Mouse (Mus musculus) stomach, embryonic 16.5 days (tissue): ENCODE results near the gene Lrrc25. TPM values are rescaled to one million over a fixed set of nuclear protein-coding genes. Genes with fewer than 3 reads are reported as not detected.
A peak's percentile ranks its signal among the peaks of the same experiment; 100 is the strongest.

Source experiments
- ATAC-seq: fragments of 200-750 bp; cut with Nextera tagmentation; 2 replicates; pipeline ENCODE4 v1.8.0; 2017; ENCODE audit warnings: moderate number of reproducible peaks, moderate TSS enrichment; ENCODE audit not compliant: insufficient read depth, low FRiP score
- H3K27ac ChIP-seq: fragments of 300-500 bp; sonication (generic); 2 replicates; pipeline ENCODE4 v1.5.1; 2014; ENCODE audit warnings: low read length
- H3K27me3 ChIP-seq: fragments of 300-500 bp; sonication (generic); 2 replicates; pipeline ENCODE4 v1.6.1; 2014; ENCODE audit warnings: low read length, control low read depth, mixed read lengths; ENCODE audit not compliant: control insufficient read depth, insufficient read depth
- H3K36me3 ChIP-seq: fragments of 300-500 bp; sonication (generic); 2 replicates; pipeline ENCODE4 v1.6.1; 2014; ENCODE audit warnings: low read length; ENCODE audit not compliant: control insufficient read depth, insufficient read depth
- H3K4me1 ChIP-seq: fragments of 300-500 bp; sonication (generic); 2 replicates; pipeline ENCODE4 v1.6.1; 2014; ENCODE audit warnings: low read length, control low read depth, mixed read lengths; ENCODE audit not compliant: control insufficient read depth, insufficient read depth
- H3K4me2 ChIP-seq: fragments of 300-500 bp; sonication (generic); 2 replicates; pipeline ENCODE4 v1.6.1; 2014; ENCODE audit warnings: low read depth, low read length, mixed read lengths
- H3K4me3 ChIP-seq: fragments of 300-500 bp; sonication (generic); replicated peaks from 2 replicates; pipeline ENCODE4 v1.5.1; 2014; ENCODE audit warnings: mild to moderate bottlenecking, low read length
- H3K9ac ChIP-seq: fragments of 300-500 bp; sonication (generic); 2 replicates; pipeline ENCODE4 v1.6.1; 2014; ENCODE audit warnings: low read length
- H3K9me3 ChIP-seq: fragments of 300-500 bp; sonication (generic); replicated peaks from 2 replicates; pipeline ENCODE4 v1.6.1; 2016; ENCODE audit warnings: low read length, control low read depth; ENCODE audit not compliant: control insufficient read depth
- WGBS: fragments of 180-500 bp; shearing (Covaris S2); extraction: QIAGEN DNeasy Blood & Tissue Kit; methylation state at CpG from one replicate; pipeline ENCODE4 v1.1.7; 2014; 5-methylcytosine and 5-hydroxymethylcytosine counted together
- polyA plus RNA-seq: library from polyadenylated mRNA; unstranded; fragments of >200 nt; fragmentation: Nextera tagmentation; extraction: Ambion mirVana; gene quantifications from 2 replicates; pipeline ENCODE4 v1.2.1, GENCODE M21; 2015

Lrrc25 gene
- polyA plus RNA-seq, 1 experiment from 2014 or later, result 2.9 TPM

DNA sequence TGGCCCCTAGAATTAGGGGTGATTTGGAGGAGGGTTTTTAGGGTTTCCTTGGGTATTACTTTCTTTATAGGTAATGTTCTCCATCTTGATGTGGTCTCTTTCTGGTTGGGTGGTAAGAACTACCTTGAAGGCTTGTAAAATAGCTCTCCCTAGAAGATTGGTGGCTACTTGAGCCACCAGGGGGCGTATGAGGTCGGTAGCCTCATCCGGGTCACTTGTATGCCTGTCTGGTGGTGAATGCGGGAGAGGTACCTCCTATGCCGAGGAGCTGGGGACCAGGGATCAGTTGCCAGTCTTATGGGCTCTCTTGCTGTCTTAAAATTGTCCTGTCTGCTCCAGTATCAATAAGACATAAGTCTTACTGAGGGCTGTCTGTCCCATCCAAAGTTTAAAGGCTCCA, 9.1 kb downstream of the Lrrc25 start:
- no peak overlapping the region for H3K4me3 ChIP-seq
- WGBS, result 11% methylated on average over 5 of the region's 5 CpGs
- H3K4me2 ChIP-seq, result no peak overlapping the region
- no peaks in the 10 kb centered on the region for H3K27me3 ChIP-seq
- peaks cover 6% of the 10 kb centered on the region; the same call in 1 of the 2 replicates for H3K4me1 ChIP-seq
- ATAC-seq, result no peak
- H3K9me3 ChIP-seq, result no peaks in the 10 kb centered on the region
- H3K9ac ChIP-seq, result peak overlapping the region; percentile 39
- no peaks in the 10 kb centered on the region for H3K36me3 ChIP-seq
- no peak overlapping the region for H3K27ac ChIP-seq

DNA sequence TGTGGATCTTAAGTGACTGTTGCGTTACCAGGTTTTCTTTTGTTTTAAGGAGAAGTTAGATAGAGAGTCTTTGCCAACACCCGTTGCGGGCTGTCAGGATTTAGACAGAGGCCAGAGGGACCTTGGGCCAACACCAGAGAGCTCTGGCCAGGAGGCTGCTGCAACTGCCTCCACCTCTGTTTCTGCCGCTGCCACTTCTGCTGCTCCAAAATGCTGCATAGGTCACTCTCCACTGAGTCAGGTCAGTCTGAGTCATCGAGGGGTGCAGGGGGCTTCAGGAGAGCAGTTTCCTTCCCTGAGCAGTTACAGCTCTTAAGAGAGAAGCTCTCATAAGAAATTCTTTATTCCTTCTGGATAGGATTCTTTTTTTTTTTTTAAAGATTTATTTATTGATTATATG, 11.1 kb downstream of the Lrrc25 start:
- no peaks in the 10 kb centered on the region for H3K9me3 ChIP-seq
- no peak overlapping the region for H3K4me3 ChIP-seq
- no peak for ATAC-seq
- H3K27ac ChIP-seq, result no peak overlapping the region
- WGBS, result 82% methylated on average over 5 of the region's 5 CpGs
- no peak overlapping the region for H3K9ac ChIP-seq
- H3K4me2 ChIP-seq, result no peak overlapping the region
- no peaks in the 10 kb centered on the region for H3K27me3 ChIP-seq
- no peaks in the 10 kb centered on the region for H3K36me3 ChIP-seq
- peaks cover 18% of the 10 kb centered on the region for H3K4me1 ChIP-seq

DNA sequence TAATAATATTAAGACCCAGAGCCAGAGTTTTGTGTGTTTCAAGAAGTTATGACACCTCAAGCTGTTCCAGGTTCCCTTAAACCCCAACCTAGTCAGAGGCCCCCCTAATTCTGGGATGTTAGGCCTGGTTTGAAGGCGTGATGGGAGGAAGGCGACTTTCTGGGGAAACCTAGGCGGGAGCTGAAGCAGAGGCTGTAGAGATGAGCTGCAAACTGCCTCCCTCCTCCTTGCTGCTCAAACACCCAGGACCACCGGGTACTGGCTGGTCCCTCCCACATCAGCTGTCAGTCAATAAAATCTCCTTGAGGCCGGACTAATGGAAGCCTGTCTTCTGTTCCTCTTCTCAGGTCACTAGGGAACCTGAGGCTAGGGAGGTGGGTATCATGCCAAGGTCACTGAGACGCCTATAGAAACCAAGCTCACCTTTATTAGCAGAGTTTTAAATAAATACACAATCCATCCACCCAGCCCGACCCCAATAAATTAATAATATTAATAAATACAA, 13.1 kb downstream of the Lrrc25 start:
- peak overlapping the region; percentile 71 for H3K9ac ChIP-seq

DNA sequence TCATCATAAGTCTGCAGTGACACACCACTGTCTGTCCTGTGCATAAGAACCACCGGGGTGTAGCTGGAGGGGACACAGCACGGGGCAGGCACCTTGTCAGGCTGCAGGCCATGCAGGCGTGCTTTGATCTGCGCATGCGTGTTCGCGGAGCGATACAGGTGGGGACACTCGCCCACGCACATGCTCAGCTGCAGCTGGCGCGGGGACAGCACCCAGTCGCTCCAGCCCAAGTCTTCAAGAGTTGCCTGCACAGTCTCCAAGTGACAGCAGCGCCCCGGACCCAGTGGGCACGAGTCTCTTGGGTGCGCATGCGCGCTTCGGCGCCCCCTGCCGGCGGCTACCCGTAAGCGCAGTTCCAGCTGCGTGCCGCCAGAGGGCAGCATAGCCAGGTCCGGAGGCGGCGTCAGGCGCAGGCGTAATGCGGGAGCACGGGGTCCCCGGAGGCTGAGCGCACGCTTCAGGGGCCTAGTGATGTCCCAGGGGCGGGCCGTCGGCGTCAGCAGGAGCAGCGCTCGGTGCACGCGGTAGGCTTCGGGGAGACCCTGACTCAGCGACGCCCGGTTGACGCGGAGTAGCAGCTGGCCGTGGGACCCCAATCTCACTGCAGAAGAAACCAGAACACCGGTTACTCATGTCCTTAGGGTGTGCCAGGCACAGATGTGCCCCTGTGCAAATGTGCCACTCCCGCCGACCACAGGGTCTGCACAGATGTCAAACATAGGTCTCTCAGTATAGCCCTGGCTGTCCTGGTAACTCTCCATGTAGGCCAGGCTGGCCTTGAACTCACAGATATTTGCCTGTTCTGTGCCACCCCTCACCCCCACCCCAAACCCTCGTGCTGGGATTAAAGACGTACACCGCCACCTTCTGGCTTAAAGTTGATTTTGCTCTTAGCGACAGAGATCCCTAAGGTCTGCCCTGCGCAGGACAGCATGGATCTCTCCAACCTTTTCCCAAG, 13.9 kb downstream of the Lrrc25 start:
- no peaks in the 10 kb centered on the region for H3K9me3 ChIP-seq
- peak overlapping the region; percentile 71 for H3K9ac ChIP-seq
- H3K36me3 ChIP-seq, result no peaks in the 10 kb centered on the region
- ATAC-seq, result peak; percentile 89
- H3K4me2 ChIP-seq, result peak overlapping the region; percentile 73
- peak overlapping the region; percentile 44; the same call in 1 of the 2 replicates for H3K27ac ChIP-seq
- peak overlapping the region; percentile 49 for H3K4me3 ChIP-seq
- peaks cover 31% of the 10 kb centered on the region for H3K4me1 ChIP-seq
- 1% methylated on average over 60 of the region's 60 CpGs for WGBS
- H3K27me3 ChIP-seq, result no peaks in the 10 kb centered on the region

More for the DNA sequence above, 13.1 kb downstream of the Lrrc25 start:
- peak overlapping the region; percentile 49 for H3K4me3 ChIP-seq
- WGBS, result 58% methylated on average over 7 of the region's 7 CpGs
- H3K9me3 ChIP-seq, result no peaks in the 10 kb centered on the region
- peak overlapping the region; percentile 73 for H3K4me2 ChIP-seq
- H3K4me1 ChIP-seq, result peaks cover 26% of the 10 kb centered on the region
- no peak for ATAC-seq
- no peaks in the 10 kb centered on the region for H3K27me3 ChIP-seq
- H3K36me3 ChIP-seq, result no peaks in the 10 kb centered on the region
- no peak overlapping the region for H3K27ac ChIP-seq

DNA sequence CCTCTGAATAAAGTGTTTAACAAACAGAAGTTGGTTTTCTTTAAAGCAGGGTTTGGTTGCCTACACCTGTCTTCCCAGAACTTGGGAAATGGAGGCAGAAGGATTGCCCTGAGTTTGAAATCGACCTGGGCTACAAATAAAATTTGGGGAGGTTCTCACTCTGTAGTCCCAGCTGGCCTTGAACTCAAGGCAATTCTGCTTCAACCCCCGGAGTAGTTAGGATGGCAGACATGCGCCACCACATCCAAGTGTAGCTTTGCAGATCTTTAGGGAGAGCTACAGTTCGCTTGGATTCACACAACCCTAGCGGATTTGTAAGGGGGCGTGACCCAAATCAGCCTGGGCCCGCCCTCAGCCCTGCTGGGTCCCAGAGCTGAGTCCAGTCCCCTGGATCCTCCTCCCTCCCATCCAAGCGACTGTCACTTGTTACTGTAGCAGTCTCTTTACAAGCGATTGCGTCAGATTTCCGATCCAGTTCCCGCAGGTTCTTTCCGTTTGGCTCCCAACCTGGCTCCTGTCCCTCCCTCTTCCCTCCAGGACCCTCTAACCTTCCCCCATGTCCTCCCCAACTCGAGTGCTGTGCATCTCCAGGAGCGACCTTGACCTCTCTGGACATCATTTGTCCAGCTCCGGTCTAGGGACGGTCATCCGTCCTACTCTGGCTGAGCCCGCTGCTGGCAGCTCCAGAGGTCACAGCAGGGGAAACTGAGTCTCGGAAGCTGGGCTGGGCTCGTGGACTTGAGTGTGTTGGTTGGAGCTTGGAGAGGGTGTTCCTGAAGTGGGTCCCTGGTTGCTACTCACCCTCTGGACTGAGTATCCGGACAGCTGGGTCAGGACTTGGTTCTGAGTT, 14.8 kb downstream of the Lrrc25 start:
- Histone ChIP-seq H3K27ac (0 out of 2 replicates have a peak overlapping the region, but pooled peaks have one; percentile 44), H3K27me3 (no peaks in the 10 kb centered on the region), H3K4me1 (peaks cover 31% of the 10 kb centered on the region), H3K4me3 (peak overlapping the region; percentile 49), H3K9ac (peak overlapping the region; percentile 71), H3K4me2 (peak overlapping the region; percentile 73), H3K9me3 (no peaks in the 10 kb centered on the region), H3K36me3 (no peaks in the 10 kb centered on the region)
- peak; percentile 42; the same call in 1 of the 2 replicates for ATAC-seq
- WGBS, result 16% methylated on average over 22 of the region's 22 CpGs

DNA sequence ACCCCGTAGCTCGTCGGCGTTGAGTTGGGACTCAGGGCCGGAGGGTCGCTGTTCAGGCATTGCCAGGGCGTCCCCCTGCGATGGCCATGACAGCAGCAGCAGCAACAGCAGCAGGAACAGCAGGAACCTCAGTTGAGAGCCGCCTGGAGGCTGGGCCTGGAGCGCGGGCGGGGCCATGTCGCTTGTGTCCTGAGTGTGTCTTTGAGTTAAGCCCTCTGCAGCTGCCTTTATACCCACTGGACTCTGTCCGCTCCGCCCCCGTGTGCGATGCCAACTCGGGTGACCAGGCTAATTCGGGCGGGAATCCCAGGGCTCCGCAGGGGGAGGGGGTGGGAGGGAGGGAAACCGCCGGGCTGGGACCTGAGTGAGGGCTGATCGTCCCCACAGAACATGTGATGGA, 15.5 kb downstream of the Lrrc25 start:
- Histone ChIP-seq H3K36me3 (no peaks in the 10 kb centered on the region), H3K27ac (no peak overlapping the region), H3K4me3 (no peak overlapping the region), H3K27me3 (no peaks in the 10 kb centered on the region), H3K9ac (0 out of 2 replicates have a peak overlapping the region, but pooled peaks have one; percentile 9), H3K4me2 (no peak overlapping the region), H3K4me1 (peaks cover 31% of the 10 kb centered on the region), H3K9me3 (no peaks in the 10 kb centered on the region)
- ATAC-seq, result no peak
- 20% methylated on average over 24 of the region's 24 CpGs for WGBS

DNA sequence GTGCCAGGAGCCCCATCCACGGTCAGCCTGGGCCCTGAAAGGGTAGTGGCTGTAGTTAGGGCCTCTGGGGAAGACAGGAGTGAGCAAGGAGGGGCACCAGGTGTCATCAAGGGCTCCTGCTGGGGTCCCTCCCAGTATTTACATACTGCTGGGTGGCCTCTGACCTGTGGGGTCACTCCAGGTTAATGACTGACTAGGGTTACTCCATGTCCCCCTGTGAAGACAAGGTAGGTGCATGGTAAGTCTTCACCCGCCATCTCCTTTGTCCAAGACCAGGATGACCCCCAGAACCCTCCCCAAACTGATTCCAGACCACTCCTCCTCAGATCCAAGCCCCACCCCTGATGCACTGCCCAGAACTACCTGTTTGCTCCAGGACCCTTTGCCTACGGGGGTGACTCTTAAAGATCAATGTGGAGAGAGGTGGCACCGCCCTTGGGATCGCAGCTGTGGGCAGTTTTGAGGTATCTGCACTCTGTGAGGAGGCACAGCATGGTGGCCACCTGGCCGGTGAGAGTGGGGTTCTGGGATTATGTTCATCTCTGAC, 16.5 kb downstream of the Lrrc25 start, which contains the start of gene Gdf15:
Gene Gdf15, minus strand, starts transcription at position 111 of the 547 bp plus-strand sequence.
- 72% methylated on average over 6 of the region's 6 CpGs for WGBS
- Histone ChIP-seq H3K27ac (no peak within 1 kb of the TSS), H3K9me3 (no peaks in the 10 kb centered on the region), H3K9ac (0 out of 2 replicates have a peak within 1 kb of the TSS, but pooled peaks have one; percentile 34), H3K4me1 (peaks cover 31% of the 10 kb centered on the region), H3K4me2 (no peak within 1 kb of the TSS), H3K4me3 (no peak within 1 kb of the TSS), H3K36me3 (no peaks in the 10 kb centered on the region), H3K27me3 (no peaks in the 10 kb centered on the region)
- no peak for ATAC-seq

DNA sequence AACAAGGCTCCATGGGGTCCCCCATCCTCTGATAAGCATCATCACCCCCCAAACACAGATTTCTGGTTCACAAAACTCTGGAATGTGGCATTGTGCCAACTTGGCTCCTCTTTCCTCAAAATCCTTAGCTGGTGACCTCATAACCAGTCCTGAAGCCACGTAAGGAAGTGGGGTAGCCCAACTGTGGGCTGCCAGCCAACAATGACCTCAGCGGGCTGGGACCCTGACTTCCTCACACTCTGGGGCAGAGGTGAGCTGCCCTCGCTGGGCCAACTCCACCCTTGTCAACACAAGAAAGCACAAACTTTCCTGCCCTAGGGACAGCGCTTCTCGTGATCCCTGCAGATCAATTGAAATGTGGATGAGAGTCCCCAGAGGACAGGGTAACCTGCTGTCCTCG, 18.1 kb downstream of the Lrrc25 start:
- 48% methylated on average over 6 of the region's 6 CpGs for WGBS
- no peak overlapping the region for H3K27ac ChIP-seq
- no peak for ATAC-seq
- H3K27me3 ChIP-seq, result no peaks in the 10 kb centered on the region
- H3K4me2 ChIP-seq, result no peak overlapping the region
- H3K36me3 ChIP-seq, result no peaks in the 10 kb centered on the region
- no peaks in the 10 kb centered on the region for H3K9me3 ChIP-seq
- peaks cover 31% of the 10 kb centered on the region for H3K4me1 ChIP-seq
- H3K9ac ChIP-seq, result no peak overlapping the region
- no peak overlapping the region for H3K4me3 ChIP-seq
